Mouse (Mus musculus) layer of hippocampus, postnatal 10 days (tissue): ENCODE measurements around the gene Hist1h2bj. TPM values are rescaled to one million over a fixed set of nuclear protein-coding genes. Genes with fewer than 3 reads are reported as not detected.

Experiments
- DNase-seq, 2 experiments: peaks; one replicate each; pipeline ENCODE4 v3.0.0; 2021; ENCODE audit warnings: low spot score in 2 of 2
- total RNA-seq, 2 experiments: library from RNA; stranded (reverse); gene quantifications; 2 replicates each; pipeline ENCODE4 v1.2.3; 2021

Hist1h2bj gene
- total RNA-seq, 2 experiments from 2014 or later: 29.4 to 36.1 TPM

DNA sequence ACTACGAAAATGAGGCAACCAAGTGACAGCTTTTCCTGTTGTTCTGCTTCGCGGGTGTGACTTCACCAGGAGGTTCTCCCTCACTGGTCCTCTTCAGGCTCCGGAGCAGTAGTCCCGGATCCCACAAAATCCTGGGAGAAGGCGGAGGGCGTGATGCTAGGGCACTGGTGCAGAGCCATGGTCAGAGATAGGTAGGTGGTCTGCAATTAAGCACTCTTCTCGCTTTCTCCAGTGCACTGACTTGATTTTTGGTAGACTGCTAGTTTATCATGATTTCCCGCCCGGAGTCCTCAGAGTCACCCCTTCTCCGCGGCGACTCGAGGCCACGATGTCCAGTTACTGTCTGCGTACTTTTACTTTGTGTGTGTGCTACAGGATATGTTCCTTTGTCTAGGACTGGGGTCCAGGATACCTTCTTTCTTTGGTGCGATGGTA is 28.6 kb upstream of the Hist1h2bj start:
- no peak for DNase-seq

DNA sequence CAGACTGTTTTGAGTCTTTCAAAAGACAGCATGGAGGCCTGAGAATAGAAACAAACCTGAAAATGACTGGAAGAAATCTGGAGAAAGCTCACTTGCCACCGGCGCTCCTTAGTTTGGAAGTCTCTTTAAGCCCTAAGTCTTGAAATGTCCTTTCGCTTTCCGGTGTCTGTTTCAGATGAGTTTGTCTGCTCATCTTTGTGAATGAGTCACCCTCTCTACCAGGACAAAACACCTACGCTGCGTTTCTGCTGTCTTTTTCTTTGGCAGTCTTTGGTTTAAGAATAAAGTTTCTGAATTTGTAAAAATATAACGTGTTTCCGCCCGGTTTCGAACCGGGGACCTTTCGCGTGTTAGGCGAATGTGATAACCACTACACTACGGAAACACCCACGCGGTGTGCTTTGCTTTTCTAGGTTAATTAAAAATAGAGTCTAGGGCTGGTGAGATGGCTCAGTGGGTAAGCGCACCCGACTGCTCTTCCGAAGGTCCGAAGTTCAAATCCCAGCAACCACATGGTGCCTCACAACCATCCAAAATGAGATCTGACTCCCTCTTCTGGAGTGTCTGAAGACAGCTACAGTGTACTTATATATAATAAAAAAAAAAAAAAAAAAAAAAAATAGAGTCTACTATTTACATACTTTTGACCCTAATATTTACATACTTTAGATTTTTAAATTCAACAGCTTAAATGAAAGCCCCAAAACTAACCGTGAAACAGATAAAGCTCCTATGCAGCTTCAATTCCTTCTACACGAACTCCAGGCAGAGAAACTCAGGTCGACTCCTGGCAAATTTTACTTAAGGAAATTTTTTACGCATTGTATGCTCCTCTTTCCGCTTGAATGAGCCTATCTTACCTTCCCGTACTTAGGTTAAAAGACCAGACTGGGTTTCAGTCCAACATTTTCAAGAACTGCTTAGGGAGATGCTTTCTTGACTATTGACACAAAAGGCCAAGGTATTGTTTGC is 27.2 kb upstream of the Hist1h2bj start:
- peak; percentile 65 to 73 for DNase-seq

DNA sequence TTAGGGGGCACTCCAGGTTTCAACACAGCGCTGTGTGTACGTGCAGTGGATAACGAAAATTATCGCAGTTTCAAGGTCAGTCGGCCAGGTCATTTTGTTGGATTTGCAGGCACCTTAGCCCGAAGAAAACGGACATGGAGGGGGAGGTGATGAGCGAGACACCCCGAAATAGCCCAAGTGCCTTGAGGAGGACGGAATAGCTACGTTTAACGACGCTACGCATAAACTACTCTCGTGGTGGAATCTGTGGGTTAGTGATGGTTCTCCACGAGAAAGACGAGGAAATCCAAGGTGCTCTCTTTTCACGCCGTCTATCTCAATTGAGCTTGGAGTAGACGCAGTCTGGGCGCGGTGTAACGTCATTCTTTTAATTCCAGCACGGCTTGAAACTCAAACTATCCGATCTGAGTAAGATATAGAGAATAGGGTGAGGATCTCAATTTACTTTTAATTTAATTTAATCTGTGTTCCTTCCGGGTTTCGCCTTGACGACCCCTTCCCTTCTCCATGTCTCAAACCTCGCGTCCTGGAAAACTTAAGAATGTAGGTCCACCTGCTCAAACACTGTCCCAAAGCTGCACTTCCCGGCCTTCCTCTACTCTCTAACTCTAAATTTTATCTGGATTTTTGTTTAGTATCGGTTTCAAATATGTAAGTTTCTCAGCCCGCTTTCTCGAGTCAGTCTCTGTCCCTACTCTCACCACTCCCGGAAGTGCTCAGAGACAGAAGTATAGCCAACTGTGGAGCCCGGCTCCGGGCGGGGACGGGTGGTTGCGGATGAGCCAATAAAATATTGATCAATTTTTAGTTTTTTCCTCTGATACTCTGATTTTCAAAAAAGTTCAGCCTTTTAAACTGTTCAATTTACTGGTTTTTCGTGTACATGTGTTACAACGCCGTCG is 22.8 kb upstream of the Hist1h2bj start:
- DNase-seq: peak in 1 of 2 experiments; percentile 32

DNA sequence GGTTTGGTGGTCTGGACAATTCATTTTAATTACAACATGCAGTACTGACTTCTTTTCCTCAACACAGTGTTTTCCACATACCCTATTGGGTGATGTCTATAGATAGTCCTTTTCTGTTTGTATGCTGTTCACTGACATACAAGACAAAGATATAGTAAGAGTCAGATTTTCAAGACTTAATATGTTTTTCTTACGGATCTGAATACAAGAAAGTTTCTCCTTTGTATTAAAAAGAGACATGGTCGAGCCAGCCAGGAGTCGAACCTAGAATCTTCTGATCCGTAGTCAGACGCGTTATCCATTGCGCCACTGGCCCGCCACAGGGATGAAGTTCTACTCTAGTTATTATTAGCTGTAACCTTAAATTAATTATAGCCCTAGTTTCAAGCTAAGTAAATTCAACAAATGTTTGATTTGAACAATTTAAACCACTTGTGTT is 22.1 kb upstream of the Hist1h2bj start:
- peak; percentile 60 to 75 for DNase-seq

DNA sequence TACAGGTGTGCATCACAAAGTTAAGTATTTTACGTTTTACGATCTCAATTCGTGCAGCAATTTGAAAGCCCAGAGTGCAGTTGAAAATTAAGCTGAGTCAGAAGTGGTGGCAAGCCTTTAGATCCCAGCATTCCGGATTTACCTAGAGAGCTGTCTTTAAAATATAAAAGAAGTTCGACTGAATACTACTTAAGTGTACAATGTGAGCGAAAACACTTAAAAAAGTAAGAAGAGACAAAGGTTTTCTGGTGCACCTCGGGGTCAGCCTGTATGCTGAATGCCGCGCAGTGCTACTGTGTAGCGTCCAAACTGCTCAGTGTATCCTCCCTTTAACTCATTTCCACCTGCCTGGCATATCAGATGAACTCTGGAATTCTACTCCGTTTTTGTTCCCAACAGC is 21.4 kb upstream of the Hist1h2bj start:
- no peak for DNase-seq

DNA sequence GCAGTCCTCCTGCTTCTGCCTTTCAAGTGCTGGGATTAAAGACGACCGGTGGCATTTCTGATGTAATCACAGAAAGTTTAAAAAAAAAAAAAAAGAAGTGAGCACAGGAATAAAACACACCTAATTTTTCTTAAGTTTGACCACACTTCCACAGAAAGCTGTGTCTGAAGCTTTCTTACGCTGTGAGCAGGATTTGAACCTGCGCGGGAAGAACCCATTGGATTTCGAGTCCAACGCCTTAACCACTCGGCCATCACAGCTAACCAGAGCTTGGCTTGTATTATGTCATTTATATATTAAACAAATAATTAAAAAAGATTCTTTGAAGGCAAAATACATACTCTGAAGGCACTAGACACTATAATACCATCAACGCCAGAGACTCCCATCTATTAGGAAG is 20.8 kb upstream of the Hist1h2bj start:
- peak; percentile 68 to 79 for DNase-seq

DNA sequence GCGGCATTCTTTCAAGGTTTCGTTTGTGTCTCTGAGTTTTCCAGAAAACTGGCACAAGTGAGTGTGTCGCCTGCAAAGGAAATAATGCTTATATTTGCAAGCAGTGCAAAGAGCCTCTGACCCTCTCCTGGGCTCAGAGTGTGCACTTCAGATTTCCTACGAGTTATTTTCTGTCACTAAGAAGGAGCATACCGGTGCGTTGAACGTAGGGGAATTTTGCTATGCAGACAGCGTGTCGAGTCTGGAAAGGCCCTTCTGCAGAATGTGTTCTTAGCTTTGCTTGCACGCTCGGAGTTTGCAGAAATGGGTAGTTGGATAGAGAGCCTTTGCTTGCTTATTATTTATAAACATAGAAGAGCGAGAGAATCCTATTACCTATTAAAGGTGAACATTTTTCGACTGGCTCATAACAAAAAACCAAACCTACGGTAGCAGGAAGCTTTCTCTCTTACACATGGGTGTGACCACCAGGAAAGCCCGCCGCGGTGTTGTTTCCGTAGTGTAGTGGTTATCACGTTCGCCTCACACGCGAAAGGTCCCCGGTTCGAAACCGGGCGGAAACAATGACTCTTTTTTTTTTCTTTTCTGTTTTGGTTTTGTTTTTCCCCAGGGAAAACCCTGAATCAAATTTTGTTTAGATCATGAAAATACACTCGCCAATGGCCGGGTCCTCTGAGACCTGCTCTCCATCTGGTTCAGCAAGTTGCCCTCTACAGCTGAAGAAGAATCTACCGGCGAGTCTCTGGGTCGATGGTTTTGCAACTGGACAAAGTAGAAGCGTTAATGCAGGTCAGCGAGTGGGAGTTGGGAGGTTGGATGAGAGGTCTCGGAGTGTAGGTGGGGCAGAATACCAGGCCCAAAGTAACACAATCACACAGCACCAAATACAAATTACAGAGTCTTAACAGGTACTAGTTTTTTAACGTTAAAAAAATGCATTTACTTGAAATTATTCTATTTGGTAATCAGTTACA is 16.7 kb upstream of the Hist1h2bj start:
- DNase-seq: peak; percentile 89 to 92

DNA sequence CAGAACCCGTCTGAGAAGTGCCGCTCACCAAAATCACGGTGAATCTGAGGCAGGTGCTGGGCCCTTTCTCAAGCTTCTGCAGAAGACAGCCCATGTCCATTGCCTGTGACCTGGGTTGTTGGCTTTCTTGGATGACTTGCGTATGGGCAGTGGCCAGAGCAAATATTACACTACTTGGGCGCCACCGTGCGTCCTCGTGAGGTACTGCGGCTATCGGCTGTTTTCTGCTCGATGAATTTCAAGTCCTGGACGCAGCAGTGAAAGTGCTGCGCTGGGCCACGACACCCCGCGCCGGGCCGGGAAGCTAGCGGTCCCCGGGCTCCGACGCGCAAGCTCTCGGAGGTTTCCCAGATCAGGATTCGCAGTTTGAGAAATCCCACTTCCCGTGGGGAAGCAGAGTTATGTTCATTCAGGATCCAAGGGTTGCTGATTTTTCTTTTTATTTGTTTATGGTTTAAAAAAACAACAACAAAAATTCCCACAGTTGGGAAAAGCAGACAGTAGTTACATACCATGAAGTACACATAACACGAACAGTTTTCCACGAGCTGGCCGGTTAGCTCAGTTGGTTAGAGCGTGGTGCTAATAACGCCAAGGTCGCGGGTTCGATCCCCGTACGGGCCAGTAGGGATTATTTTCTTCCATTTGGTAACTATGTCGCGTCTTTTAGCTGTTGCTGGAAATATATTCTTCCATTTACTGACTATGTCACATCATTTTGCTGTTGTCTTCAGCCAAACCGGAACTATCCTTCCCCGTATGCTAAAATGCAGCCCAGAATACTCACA is 14.1 kb upstream of the Hist1h2bj start:
- peak; percentile 96 for DNase-seq

DNA sequence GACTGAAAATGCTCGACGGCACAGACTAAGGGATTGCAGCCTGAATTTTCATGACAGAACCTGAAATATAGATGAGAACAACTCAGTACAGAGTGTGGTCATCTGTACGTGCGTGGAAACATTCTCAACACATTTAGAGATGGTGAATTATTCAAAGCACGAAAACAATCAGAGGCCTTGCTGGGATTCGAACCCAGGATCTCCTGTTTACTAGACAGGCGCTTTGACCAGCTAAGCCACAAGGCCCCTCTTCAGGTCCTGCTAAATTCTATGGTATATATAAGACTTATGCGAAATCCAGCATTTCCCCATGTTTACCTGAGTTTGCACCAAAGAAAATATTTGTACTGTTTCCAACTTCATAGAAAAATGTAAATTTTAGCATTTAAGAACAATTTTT is 13.1 kb upstream of the Hist1h2bj start:
- DNase-seq: peak in 1 of 2 experiments; percentile 43

DNA sequence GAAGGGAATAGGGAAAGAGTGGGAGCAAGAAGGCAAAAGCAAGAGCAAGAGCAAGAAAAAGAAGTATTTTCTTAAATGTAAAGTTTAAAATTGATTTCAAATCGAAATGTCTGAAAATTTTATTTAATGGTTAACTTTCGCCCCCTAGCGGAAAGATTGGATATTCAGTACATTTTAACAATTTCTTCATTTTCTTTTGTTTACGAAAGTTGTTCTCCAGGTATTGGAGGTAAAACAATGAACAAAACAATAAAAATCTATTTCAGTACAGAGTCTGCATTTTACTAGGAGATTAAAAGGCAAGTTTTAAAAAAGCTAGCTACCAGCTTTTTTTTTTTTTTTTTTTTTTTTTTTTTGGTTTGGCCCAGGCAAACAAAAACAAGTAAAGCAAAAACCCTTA is 12.5 kb upstream of the Hist1h2bj start:
- no peak for DNase-seq

DNA sequence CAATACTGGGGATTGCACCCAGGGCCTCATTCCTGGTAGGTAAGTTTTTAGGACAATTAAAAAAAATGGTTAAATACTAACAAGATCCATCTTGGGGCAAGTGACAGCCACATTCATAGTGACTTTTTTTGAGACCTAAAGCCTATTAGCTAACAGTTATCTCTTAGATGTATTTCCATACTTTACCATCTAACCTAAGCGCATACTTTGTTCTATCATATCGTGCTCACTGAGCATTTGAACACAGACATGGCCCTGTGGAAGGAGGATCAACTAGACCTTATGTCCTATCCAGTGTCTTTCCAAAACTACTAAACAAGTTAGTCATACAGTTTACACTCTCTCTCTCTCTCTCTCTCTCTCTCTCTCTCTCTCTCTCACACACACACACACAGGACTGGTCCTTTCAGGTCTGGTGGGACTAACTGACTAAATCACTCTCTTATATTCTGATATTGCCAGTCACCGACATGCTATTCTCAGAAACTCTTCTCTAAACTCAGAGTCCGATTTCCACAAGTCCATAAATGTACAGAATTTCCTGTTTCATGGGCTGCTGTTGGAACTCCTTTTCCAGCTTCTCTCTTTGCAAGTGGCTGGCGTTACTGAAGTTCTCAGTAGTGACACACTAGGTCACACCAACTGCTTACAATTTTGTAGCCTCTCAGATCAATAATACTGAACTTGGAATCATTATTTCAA is 9.1 kb upstream of the Hist1h2bj start:
- DNase-seq: no peak

DNA sequence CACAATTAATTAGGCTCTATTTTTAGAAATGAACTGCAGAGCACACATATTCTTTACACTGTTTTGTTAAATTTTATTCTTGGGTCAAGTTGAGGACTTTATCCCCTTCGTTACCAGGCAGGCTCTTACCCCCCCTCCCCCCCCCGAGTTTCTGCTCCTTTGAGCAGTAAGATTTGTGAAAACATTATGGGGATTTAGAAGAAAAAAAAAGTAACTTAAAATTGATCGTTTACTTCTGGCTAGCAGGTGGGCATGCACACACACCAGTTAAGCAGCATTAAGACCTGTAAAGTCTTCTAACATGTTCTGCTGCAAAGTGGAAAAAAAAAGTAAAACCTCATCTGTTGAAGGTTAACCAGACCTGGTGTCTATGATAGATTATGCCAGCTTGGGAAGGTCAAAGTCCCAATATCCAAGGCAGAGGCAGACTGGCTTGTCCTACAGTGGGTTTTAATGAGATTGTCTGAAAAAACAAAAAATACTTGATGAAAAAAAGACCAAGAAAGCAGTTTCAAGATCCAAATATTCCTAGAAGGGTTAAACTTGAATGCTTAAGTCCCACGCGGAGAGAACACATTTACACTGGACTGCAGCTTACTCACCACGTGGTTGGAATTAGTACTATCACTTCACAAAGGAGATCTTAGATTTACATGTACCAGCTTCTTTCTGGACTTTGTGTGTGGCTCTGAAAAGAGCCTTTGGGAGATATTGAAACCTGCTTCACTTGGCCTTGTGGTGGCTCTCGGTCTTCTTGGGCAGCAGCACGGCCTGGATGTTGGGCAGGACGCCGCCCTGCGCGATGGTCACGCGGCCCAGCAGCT is 8.4 kb upstream of the Hist1h2bj start:
- DNase-seq: no peak

DNA sequence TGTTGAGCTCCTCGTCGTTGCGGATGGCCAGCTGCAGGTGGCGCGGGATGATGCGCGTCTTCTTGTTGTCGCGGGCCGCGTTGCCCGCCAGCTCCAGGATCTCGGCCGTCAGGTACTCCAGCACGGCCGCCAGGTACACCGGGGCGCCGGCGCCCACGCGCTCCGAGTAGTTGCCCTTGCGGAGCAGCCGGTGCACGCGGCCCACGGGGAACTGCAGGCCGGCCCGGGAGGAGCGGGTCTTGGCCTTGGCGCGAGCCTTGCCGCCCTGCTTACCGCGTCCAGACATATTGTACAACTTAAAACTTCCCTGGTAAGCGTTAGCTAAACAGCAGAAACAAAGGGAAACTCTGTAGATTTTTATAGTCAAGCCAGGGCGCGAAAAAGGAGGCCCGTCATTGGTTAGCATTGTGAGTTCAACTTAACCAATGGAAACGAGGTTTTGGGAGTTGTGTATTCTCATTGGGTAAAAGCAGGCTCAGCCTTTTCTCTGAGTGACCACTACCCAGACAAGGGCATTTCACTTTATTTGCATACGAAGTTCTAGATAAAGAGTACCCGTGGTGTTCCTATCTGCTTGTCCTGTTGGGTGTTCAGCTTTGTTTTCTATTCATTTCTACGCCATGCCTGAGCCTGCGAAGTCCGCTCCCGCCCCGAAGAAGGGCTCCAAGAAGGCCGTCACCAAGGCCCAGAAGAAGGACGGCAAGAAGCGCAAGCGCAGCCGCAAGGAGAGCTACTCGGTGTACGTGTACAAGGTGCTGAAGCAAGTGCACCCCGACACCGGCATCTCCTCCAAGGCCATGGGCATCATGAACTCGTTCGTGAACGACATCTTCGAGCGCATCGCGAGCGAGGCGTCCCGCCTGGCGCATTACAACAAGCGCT is 7.5 kb upstream of the Hist1h2bj start, which contains the start of the genes Hist1h2ah and Hist1h2bk:
Gene Hist1h2ah, minus strand, starts transcription at position 302 of the 882 bp plus-strand sequence.
Gene Hist1h2bk, plus strand, starts transcription at position 604 of the 882 bp plus-strand sequence.
- DNase-seq: peak; percentile 80 to 85

DNA sequence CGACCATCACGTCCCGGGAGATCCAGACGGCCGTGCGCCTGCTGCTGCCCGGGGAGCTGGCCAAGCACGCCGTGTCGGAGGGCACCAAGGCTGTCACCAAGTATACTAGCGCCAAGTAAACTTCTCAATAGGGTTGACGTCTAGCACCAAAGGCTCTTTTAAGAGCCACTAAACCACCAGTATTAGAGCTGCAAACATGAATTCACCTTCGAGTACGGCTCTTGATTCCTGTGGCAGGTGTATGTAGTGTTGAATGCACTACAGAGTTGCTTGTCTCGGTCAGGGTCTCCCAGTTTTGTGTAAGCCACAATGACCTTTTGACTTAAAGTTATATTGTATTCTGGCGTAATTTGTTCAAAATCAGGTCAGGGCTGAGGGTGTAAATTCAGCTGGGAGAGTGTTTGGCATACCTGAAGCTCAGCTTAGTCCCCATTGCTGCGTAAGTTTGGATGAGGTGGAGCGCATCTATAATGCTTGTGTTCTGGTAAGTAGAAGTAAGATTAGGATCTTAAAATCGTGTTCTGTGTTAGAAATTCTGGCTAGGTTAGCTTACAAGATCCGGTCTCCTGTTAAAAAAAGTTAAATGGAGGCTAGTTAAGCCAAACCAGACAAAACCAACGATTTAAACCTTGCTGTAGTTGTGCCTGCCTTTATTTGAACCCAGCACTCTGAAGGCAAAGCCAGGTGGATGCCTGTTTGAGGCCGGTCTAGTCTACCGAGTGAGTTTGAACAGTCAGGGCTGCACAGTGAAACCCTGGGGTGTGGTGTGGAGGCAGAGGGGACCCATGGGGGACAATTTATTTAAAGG is 6.7 kb upstream of the Hist1h2bj start:
- DNase-seq: no peak

DNA sequence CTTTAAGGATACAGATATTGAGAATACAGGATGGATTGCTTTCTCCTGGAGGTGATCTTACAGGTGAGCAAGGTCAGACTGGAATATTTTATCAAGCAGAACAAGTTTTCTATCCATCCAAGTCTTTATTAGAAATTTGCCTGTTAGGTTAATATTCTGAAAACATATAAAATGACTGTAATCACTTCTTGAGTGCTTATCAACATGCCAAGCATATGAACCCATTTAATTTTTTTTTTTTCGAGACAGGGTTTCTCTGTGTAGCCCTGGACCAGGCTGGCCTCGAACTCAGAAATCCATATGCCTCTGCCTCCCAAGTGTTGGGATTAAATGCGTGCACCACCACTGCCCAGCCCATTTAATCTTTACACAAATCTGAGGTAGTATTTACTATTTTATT is 6.0 kb upstream of the Hist1h2bj start:
- no peak for DNase-seq

DNA sequence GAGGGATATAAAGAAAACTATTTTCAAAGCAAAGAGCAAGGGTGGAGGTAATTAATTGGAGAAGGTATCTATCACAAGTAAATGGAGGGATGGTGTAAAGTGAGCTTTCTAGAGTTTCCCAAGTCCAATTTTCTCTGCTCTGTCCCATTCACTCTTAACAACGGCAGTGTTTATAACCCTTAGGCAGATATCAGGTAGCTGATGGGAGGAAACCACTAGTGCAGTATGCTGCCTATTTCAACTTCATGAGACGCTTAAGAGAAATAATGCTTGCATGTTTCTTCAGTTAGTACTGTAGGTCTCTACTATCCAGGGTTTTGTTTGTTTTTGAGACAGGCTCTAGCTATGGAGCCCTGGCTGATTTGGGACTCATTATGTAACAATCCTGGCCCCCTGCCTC is 5.6 kb upstream of the Hist1h2bj start:
- DNase-seq: no peak
